Comparison of ENCODE assay signal across 8 mouse cellular contexts in the genomic region with DNA sequence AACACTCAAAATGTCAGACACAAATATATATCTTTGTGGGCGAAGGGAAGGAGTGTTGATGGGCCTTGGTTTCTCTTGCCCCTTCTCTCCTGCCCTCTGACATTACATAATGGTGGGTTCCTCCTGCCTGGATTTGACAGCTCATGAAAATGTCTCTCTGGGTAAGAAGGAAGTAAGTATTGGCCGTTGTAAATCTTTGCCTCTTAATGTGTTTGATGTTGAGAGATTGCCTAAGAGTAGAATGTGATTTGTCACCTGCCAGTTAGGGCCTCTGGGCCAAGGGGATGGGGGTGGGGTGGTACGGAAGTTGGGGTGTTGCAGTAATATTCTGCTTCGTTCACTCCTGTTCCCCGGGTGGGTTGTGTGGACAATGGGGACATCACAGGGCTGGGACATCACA. TPM values are rescaled to one million over a fixed set of nuclear protein-coding genes. Genes with fewer than 3 reads are reported as not detected.
DNase-seq lines count a peak whose midpoint lies in the region; ATAC-seq lines count a peak whose summit lies in the region.

No protein-coding gene starts in this region.

- H3K9ac ChIP-seq in liver, embryonic 16.5 days (ENCODE audit: low read depth, low read length): no peak overlapping the region; the same call in 1 of the 2 replicates

- H3K36me3 ChIP-seq in heart, embryonic 10.5 days: no peaks in the 10 kb centered on the region
- H3K36me3 ChIP-seq in liver, embryonic 16.5 days (ENCODE audit: control insufficient read depth, insufficient read depth): no peaks in the 10 kb centered on the region

- WGBS in heart, embryonic 10.5 days: 47% methylated on average over 5 of the region's 5 CpGs
- 25% methylated on average over 5 of the region's 5 CpGs for WGBS in liver, embryonic 16.5 days (ENCODE audit: insufficient replicate concordance)

- DNase-seq in heart, embryonic 10.5 days (ENCODE audit: low spot score): no peak
- no peak for DNase-seq in heart, postnatal 25 days (ENCODE audit: low spot score)
- DNase-seq in MN1 (ENCODE audit: low spot score): peak; percentile 26
- DNase-seq in neural tube, embryonic 10.5 days (ENCODE audit: extremely low spot score, low spot score): peak; percentile 16
- DNase-seq in urinary bladder, postnatal 36 days (ENCODE audit: low spot score in 2 of 2): no peak
- no peak for DNase-seq in urinary bladder, postnatal 4 days (ENCODE audit: low spot score in 2 of 2)

- peak overlapping the region; percentile 95 for H3K4me2 ChIP-seq in liver, embryonic 16.5 days (ENCODE audit: low read depth, low read length)

- peak; percentile 87 for ATAC-seq in granulocyte monocyte progenitor cell, adult 5-6 weeks (replicated peaks; ENCODE audit: poor library complexity, severe bottlenecking)
- ATAC-seq in liver, embryonic 16.5 days (ENCODE audit: low read depth): no peak

- 0 out of 2 replicates have a peak, but pooled peaks cover 8% of the 10 kb centered on the region for H3K4me1 ChIP-seq in heart, embryonic 10.5 days
- peaks cover 15% of the 10 kb centered on the region for H3K4me1 ChIP-seq in liver, embryonic 16.5 days (ENCODE audit: control insufficient read depth, low read depth, low read length)

- H3K27me3 ChIP-seq in heart, embryonic 10.5 days (ENCODE audit: insufficient read depth, poor library complexity, severe bottlenecking): no peaks in the 10 kb centered on the region
- peaks cover 3% of the 10 kb centered on the region; the same call in 1 of the 2 replicates for H3K27me3 ChIP-seq in liver, embryonic 16.5 days (ENCODE audit: control insufficient read depth, insufficient read depth, low read depth, low read length)

- H3K4me3 ChIP-seq in heart, embryonic 10.5 days: peak overlapping the region; percentile 90
- peak overlapping the region; percentile 78 for H3K4me3 ChIP-seq in liver, embryonic 16.5 days (ENCODE audit: low read depth, low read length)

- no peak overlapping the region for H3K27ac ChIP-seq in heart, embryonic 10.5 days
- no peak overlapping the region for H3K27ac ChIP-seq in liver, embryonic 16.5 days (ENCODE audit: low read length)

- intact Hi-C loops in heart, postnatal 25 days (cut with DNase I): no loop called here

- no peaks in the 10 kb centered on the region for H3K9me3 ChIP-seq in heart, embryonic 10.5 days
- no peaks in the 10 kb centered on the region for H3K9me3 ChIP-seq in liver, embryonic 16.5 days (replicated peaks; ENCODE audit: control insufficient read depth, low read length)

RNA-seq across cellular contexts. Expression of a gene that starts 1.0 kb away (rescaled TPM):
- polyA plus RNA-seq in heart, embryonic 10.5 days (2016; fragmentation: Nextera tagmentation; extraction: Ambion mirVana): 10.5 and 13.3 TPM in 2 replicates
- total RNA-seq in heart, postnatal 25 days (2021): 10 to 100 TPM; 17.6 to 17.8 TPM
- total RNA-seq in granulocyte monocyte progenitor cell, adult 5-6 weeks (2014; fragmentation: Nextera tagmentation): 10.2 and 13.9 TPM in 2 replicates
- total RNA-seq in granulocyte monocyte progenitor cell, adult 5-6 weeks (2017): 5.6 and 7.0 TPM in 2 replicates
- 4.9 and 5.5 TPM in 2 replicates for polyA plus RNA-seq in liver, embryonic 16.5 days (2015; fragmentation: Nextera tagmentation; extraction: Ambion mirVana)

Comparison
In these comparisons a context has a peak if more than half of its experiments do, and no peak if none do; other contexts are left out.
1. DNase-seq: peak in MN1 (single experiment) and neural tube, embryonic 10.5 days (single experiment); none in heart, embryonic 10.5 days (single experiment), heart, postnatal 25 days (single experiment), urinary bladder, postnatal 36 days (0 of 2) and urinary bladder, postnatal 4 days (0 of 2).